Mouse (Mus musculus) naive thymus-derived CD4-positive, alpha-beta T cell, adult 2 months (primary cell): Measurements from ENCODE around the gene Serpina1c.
"Not testable (repeated sequence)": the region's sequence is repeated elsewhere in the genome, so short reads cannot be mapped to it uniquely, and the experiment has no call there.

Source experiments
- DNase-seq: peaks from one replicate; pipeline ENCODE4 v3.0.0-alpha.2; 2011; ENCODE audit warnings: low read depth

Serpina1c gene

DNA sequence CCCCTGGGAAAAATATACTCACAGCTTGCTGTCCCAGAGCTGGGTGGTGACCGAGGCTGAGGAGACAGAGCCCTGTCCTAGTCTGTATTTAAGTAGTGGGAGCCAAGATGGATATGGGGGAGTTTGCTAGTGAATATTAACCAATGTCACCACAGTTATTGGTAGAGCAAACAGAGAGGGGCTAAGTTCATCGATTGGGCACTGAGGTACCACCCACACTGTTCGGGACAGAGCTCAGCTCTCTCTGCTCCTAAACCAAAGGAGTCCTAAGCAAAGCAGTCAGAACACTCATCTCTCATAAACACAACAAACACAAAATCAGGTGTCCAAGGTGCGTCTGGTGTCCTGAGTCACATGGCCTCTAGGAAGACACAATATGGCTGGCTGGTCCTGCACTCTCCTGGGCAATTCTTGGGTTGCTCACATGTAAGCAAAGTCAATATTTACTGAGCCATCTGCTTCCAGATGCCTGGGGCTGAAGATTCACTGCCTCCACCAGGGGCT is at the start of gene Serpina1c:
Serpina1c (minus strand) TSS at position 51 of the 504 bp plus-strand sequence.
- not testable (repeated sequence) for DNase-seq

DNA sequence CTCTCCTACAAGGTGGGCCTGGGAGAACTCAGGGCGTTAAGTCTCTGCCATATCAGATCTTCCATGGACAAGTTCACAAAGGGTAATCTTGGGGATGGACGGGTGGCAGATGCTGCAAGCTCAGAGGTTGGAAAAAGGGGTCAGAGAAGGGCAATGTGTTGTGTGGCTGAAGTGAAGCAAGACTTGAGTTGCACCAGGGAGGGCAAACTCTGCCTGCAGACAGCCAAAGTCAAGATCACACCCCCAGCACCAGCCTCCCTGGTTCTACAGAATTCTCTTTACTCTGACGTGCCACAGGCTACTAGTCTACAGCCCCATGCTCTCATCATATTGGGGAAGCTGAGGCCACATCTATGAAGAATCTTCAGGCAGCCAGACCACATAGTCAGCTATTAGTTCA is 48.3 kb upstream of the Serpina1c start:
- not testable (repeated sequence) for DNase-seq

GRCm38 (mm10) chr12:103946243-103946642 is 41.6 kb upstream of the Serpina1c start:
- DNase-seq: no peak

DNA sequence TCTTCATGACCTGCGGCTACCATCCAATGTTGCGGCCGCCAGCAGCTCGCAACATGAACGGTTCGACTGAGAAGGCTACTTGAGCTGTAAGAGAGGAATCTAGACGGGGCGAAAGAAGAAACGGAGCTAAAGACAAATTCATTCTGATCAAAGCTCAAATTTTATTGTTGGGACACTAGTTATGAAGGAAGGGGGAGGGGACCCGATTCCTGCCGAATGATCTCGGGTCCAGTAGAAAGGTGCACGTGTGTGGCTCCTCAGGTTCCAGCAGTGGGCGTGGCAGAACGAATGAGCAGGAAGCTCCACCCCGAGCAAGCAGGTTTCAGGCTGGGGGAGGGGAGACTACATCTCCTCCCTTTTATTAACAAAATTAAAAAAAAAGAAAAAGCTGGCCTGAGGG is 4.5 kb upstream of the Serpina1c start:
- not testable (repeated sequence) for DNase-seq

DNA sequence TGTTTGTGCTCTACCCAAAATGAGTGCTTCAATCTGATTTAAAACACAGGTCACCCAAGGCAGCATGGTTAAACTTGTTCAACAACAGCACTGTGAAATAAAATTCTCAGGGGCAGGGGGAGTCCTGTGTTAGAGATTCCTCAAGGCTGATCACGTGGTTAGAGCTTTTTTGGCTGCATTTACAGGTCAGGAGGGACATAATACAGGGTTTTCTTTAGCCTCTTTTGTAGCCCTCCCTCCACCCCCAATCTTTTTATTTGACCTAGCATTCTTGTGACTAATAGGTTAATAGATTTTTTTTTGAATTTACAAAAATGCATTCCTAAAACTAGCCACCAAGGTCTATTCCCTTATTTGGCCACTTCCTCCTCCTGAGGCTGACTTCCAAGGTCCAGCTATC is 3.1 kb upstream of the Serpina1c start:
- DNase-seq: not testable (repeated sequence)

DNA sequence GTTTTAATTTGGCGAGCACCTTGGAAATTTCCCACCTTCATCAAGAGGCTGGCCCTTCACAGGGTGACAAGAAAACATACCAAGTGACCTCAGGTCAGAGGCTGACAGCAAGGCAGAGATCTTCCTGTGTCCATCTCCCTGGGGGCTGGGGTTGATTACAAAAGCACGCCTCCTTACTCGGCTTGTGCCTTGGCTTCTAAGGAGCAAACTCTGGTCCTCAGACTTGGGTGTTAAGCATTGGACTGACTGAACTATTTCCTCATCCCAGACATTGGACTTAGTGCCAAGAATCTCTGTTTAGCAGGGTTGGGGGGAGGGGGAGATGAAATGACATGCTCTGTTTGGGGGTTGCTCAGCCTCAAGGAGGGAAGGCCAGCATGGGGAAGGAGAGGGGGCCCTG is 2.8 kb downstream of the Serpina1c start:
- DNase-seq: not testable (repeated sequence)

- not testable (repeated sequence) for DNase-seq
Observed at GRCm38 (mm10) chr12:103866873-103867272, 37.8 kb downstream of the Serpina1c start.

DNA sequence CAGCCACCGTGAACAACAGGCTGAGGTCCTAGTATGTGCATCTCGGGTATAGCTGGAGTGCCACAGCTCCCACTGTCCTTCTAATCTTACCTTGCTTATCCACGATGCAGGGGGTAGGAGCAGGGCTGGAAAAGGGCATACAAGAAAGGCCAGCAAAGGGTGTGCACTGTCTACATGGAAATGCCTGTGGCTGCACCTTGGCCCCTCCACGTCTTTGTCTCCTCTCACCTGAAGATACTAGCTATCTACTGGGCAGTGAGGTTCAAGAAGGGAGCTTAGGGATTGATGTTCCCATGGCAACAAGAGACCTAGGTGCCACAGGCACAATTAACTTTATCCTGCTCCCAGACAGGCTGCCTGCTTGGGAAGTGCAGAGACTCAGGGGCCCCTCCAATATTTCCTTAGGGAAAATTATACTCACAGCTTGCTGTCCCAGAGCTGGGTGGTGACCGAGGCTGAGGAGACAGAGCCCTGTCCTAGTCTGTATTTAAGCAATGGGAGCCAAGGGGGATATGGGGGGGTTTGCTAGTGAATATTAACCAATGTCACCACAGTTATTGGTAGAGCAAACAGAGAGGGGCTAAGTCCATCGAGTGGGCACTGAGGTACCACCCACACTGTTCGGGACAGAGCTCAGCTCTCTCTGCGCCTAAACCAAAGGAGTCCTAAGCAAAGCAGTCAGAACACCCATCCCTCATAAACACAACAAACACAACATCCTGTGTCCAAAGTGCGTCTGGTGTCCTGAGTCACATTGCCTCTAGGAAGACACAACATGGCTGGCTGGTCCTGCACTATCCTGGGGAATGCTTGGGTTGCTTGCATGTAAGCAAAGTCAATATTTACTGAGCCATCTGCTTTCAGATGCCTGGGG is 41.3 kb downstream of the Serpina1c start, which contains the start of gene Serpina1a:
Serpina1a (minus strand) TSS at position 462 of the 874 bp plus-strand sequence.
- DNase-seq: not testable (repeated sequence)

DNA sequence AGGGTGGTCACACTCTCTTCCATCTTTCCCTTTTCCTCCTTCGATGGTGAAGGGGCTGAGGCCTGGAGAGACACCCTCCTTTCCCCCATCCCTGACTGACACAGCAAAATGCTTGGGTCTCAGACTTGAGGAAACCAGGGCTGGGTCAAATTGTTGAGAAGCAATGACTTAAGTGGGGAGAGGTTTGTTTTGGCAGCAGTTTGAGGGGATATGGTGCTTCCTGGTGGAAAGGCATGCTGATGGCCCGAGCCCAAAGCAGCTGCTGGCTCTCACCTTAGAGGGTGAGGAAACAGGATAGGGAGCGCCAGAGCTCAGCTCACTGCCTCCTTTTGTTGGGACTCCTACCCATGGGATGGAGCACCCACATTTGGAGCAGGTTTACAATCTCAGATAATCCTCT is 43.7 kb downstream of the Serpina1c start:
- DNase-seq: no peak

DNA sequence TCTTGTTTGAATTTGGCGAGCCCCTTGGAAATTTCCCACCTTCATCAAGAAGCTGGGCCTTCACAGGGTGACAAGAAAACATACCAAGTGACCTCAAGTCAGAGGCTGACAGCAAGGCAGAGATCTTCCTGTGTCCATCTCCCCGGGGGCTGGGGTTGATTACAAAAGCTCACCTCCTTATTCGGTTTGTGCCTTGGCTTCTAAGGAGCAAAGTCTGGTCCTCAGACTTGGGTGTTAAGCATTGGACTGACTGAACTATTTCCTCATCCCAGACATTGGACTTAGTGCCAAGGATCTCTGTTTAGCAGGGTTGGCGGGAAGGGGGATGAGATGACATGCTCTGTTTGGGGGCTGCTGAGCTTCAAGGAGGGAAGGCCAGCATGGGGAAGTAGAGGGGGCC is 44.1 kb downstream of the Serpina1c start:
- DNase-seq: not testable (repeated sequence)

GRCm38 (mm10) chr12:103859584-103859983 is 45.1 kb downstream of the Serpina1c start:
- DNase-seq: not testable (repeated sequence)

DNA sequence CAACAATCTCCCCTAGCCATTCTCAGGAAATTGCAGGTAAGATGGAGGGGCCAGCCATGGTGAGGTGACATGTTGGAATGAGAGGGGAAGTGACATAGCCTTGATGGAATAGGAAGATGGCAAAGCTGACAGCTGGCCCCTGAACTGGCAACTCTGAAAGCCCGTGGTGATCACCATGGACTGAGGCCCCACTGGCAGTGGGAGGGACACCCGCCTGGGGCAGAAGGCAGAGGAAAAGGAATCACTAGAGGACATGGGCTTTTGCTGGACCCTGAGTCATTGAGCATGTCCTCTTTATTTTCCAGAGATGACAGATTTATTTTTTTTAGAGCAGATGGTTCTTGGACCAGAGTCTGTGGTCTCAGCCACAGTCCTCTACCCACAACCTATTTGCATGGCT is 51.7 kb downstream of the Serpina1c start:
- not testable (repeated sequence) for DNase-seq
